Mouse (Mus musculus): Measurements from ENCODE around the gene Fermt1.

DNA sequence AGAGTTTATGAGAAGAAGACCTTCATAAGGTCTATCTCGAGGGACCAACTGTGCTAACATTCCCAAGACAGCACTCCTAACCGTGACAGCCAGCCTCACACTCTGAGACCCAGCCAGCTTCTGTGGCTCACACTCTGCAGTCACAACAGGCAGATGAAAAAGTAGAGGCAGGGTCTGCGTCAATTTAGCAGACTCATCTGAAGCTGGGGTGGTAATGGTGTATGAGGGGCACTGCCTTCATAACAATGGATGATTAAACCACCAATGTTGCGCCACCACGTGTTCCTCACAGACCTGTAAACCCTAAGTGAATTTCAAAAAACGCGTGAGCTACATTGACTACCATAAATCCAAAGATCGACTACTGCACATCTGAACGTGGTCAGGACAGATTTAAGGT is 2.1 kb downstream of the Fermt1 start:
- no peak for TF ChIP-seq MAFK (IDR thresholded peaks at IDR 0.05; ENCODE audit: insufficient read depth, low read depth, low read length)
- TF ChIP-seq CHD2 (IDR thresholded peaks at IDR 0.05; ENCODE audit: low read depth, low read length), result no peak
- no peak for TF ChIP-seq HCFC1 (IDR thresholded peaks at IDR 0.05; ENCODE audit: borderline replicate concordance, insufficient read depth, low read length)
- TF ChIP-seq ZC3H11A (IDR thresholded peaks at IDR 0.05; ENCODE audit: borderline replicate concordance, low read depth, low read length), result no peak
- no peak for TF ChIP-seq ZNF384 (IDR thresholded peaks at IDR 0.05; ENCODE audit: low read depth, low read length)

Measured in ES-E14 (cell line).